Mouse (Mus musculus) urinary bladder, postnatal 25 days (tissue): ENCODE data around the gene Zdhhc8.
"Not testable (repeated sequence)": the region's sequence is repeated elsewhere in the genome, so short reads cannot be mapped to it uniquely, and the experiment has no call there.

Experiments
- DNase-seq: peaks from one replicate; pipeline ENCODE4 v3.0.0; 2022; ENCODE audit warnings: low spot score

Gene Zdhhc8

DNA sequence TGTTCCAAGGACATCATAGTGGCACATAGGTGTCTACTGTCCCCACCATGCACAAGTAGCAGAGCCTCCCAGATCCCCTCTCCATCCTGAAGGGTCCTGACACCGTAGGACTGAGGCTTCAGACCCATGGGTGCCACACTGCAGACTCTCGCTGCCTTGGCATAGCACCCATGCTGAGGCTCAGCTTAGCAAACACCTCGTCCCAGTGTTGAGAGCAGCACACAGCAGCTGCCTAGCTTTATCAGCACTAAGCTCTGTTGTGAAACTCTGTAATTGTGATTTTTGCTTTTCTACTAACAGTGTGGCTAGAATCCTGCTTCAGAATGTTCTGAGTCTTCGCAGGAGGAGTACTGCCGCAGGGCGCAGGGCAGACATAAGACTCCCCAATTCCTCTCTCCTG is 37.1 kb downstream of the Zdhhc8 start:
- DNase-seq, result no peak

DNA sequence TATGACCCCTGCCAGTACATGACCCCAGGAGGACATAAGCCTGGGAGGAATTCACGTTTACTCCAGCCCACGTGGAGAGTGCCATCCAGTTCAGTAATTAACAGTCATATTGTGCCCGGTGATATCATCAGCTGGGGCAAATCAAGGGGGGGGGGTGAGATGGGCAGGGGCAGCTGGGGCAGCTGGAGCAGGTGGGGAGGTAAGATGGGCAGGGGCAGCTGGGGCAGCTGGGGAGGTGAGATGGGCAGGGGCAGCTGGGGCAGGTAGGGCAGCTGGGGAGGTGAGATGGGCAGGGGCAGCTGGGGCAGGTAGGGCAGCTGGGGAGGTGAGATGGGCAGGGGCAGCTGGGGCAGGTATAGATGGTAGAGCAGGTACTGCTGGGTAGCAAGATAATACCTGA is 39.4 kb downstream of the Zdhhc8 start:
- not testable (repeated sequence) for DNase-seq

DNA sequence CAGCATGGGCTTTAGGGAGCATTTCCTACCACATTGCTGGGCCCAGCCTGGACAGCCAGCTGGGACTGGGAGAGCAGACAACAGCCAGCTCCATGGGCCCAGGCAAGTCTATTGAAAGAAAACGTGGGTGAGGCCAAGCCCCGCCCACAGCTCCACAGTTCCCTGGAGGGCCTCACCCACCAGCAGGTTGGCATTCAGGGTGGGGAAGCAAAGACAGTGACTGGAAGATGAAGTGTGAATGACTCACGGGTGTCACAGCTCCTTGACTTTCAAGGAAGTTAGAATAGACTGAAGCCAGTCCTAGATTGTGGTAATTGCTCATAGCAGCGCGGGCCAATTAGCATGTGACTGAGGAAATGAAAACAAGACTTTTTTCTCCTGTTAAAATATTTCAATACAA is 39.9 kb downstream of the Zdhhc8 start:
- DNase-seq, result peak; percentile 15

GRCm38 (mm10) chr16:18194208-18194985 is 40.5 kb downstream of the Zdhhc8 start:
- no peak for DNase-seq

DNA sequence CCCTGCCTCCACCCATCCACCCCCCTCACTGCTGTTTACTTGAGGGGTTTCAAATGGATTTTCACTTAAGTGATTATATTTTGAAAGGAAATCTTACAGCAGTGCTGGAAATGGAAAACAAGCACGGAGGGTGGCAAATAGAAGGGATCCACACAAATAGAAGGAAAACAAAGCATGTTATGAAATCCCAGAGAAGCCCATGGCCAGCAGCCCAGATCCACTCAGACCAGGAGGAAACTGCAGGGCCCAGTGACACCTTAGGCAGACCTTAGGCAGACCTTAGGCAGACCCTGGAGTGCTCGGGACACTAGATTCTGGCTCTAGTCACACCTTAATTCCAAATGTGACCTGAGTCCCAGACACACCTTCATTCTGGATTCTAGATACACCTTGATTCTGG is 43.9 kb downstream of the Zdhhc8 start:
- no peak for DNase-seq

DNA sequence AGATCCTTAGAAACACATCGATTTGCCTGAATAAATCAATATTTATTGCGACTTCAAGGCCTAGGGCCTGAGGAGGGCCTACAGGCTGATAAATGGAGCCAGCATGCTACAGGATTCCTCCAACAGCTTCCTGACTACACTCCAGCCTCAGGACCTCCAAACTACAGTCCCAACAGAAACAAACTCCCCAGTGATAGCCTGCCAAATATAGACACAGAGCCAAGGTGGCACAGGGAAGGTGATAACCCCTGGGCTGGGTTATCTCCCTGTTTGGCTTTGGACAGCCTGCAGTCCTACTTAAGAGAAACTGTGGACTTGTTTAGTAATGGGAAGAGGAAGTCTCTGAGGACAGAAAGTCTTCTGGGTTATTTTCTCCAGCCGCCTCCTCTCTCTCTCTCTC is 47.7 kb downstream of the Zdhhc8 start:
- no peak for DNase-seq

- DNase-seq, result no peak
Measured at GRCm38 (mm10) chr16:18186798-18187197, 48.1 kb downstream of the Zdhhc8 start.

- no peak for DNase-seq
Measured at GRCm38 (mm10) chr16:18185715-18186449, 49.1 kb downstream of the Zdhhc8 start.

- no peak for DNase-seq
Measured at GRCm38 (mm10) chr16:18182766-18183165, 52.2 kb downstream of the Zdhhc8 start.

DNA sequence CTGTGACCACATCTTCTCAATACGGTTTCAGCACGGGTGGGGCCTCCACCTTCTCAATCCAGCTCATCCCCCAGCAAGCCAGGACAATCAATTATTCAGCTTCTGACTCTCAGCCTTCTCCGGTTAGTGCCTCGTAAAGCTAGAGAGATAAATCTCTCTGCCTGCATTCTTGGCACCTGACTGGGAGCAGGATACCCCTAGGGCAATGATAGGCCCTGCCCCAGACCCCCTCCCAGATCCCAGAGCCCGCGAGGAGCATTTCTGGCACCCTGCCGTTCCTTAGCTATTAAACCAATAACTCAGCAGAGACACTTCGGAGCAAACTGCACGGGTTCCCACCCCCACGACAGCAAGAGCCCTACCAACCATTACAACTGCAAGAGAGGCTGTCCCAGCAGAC is 53.5 kb downstream of the Zdhhc8 start:
- DNase-seq, result no peak

GRCm38 (mm10) chr16:18179591-18179990 is 55.3 kb downstream of the Zdhhc8 start:
- no peak for DNase-seq

DNA sequence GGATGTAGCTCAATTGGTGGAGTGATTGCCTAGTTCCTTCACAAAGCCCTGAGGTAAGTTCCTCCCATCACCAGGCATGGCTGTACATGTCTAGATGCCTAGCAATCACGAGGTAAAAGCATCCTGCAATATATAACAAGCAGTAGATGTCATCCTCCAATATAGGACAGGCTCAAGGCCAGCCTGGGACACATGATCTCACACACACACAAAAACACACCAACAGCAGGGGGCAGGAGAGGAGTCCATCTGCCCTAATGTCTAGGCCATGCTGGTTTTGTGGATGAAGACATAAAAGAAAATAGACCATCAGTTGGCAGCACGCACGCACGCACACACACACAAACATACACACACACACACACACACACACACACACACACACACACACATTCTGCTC is 58.2 kb downstream of the Zdhhc8 start:
- no peak for DNase-seq

GRCm38 (mm10) chr16:18175817-18176541 is 59.0 kb downstream of the Zdhhc8 start:
- DNase-seq, result no peak

DNA sequence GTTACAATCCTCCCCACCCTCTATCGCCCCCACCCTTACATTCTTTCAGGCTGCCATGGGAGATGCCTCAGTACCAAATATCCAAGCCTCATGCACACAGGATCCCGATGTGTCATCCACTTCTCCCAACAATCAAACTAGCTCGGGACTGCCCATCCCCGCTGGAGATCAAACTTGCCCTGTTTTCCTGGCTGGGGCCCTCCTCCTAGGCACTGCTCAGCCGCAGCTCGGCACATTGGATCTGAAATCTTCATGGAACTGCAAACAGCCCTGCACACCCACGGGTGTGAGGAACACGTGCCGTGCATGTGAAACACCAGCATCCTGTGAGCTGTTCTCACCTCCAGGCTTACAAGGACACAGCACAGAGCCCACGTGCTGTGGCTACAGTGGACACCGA is 61.1 kb downstream of the Zdhhc8 start:
- DNase-seq, result no peak

DNA sequence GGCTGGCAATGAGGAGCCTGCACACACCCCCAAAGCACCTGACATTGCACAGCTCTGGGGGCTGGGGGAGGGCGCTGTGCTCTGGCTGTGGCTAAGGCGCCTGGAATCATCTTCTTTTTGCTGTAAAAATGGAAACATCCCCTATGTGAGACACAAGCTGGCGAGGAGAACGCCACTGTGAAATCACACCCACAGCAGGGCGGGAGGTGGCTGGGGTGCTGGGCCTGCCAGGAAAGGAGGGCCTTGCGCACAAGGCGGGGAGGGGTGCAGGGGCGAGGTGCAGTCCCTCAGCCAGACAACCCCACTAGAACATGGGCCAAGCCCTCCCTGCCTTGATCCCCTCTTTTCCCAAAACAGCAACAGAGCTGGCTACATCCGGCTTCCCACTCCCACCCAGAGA is 61.7 kb downstream of the Zdhhc8 start:
- DNase-seq, result no peak

DNA sequence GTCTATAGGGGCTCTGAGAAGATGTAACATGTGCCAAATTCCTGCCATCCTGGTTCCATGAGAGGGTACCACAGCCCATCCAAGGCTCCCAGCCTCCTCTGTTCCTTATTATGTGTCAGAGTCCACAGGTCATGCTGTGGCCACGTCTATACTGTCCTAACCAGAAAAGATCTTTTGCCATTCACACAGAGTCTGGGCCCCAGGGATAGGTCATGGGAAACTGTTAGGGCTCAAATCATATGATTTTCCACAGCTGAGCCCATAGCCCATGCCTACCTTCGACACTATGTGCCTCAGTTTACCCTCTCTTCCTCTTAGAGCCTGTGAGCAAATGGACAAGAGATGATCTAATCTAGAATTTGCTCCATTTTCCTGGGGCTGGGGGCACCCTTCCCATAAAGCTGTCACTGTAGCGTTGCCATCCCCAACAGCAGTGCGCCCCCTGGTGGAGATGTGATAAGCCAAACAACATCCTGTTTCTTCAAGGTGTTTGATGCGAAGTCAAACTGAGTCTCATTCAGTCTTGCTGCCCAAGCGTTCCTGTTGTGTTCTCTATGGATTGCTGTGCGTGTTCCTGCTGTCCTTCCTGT is 62.6 kb downstream of the Zdhhc8 start:
- peak; percentile 90 for DNase-seq
